ENCODE assay signal across 12 mouse cellular contexts in genomic region chr16:76365237-76365636, GRCm38 (mm10). TPM values are rescaled to one million over a fixed set of nuclear protein-coding genes. Genes with fewer than 3 reads are reported as not detected.
DNase-seq lines count a peak whose midpoint lies in the region; ATAC-seq and TF ChIP-seq lines count a peak whose summit lies in the region.
"Had no signal": no experiment of that assay in that cellular context is flagged by ENCODE, and none has a peak within 500 bp of the region (broad histone marks: within the 10 kb centered on the region; RNA-seq: fewer than 3 reads in every experiment).

No protein-coding gene starts in this region.

- peak; percentile 70 to 90 for DNase-seq in adrenal gland, adult (ENCODE audit: inconsistent age in 2 of 2, low spot score in 1 of 2)
- DNase-seq in adrenal gland, adult 18-20 months (ENCODE audit: low spot score in 2 of 2): no peak
- DNase-seq in kidney, postnatal 0 days (ENCODE audit: low spot score): no peak
- no peak for DNase-seq in kidney, adult 9 months
- no peak for DNase-seq in hindbrain, postnatal 0 days (ENCODE audit: low spot score)
- no peak for DNase-seq in urinary bladder, postnatal 10 days (ENCODE audit: low spot score)
- DNase-seq: cerebellum, adult 8-10 months; kidney, postnatal 36 days had no signal

- no peak overlapping the region for H3K27ac ChIP-seq in kidney, postnatal 0 days
- H3K27ac ChIP-seq in ES-Bruce4 (ENCODE audit: insufficient read depth, low read length): peak overlapping the region; percentile 88
- peak overlapping the region; percentile 22; the same call in 1 of the 2 replicates for H3K27ac ChIP-seq in hindbrain, postnatal 0 days
- H3K27ac ChIP-seq in kidney, embryonic 14.5 days (ENCODE audit: low read depth, low read length): no peak overlapping the region
- H3K27ac ChIP-seq: heart, embryonic 10.5 days; hindbrain, embryonic 15.5 days had no signal

- peak; percentile 75 for TF ChIP-seq EP300 in ES-Bruce4 (IDR thresholded peaks at IDR 0.05; ENCODE audit: insufficient read depth, low read depth, low read length)

- TF ChIP-seq POLR2A in ES-Bruce4 (IDR thresholded peaks at IDR 0.05; ENCODE audit: insufficient read depth, low read length): no peak

- H3K4me3 ChIP-seq in kidney, postnatal 0 days (replicated peaks; ENCODE audit: low read depth, low read length): no peak overlapping the region
- 0 out of 2 replicates have a peak overlapping the region, but pooled peaks have one; percentile 27 for H3K4me3 ChIP-seq in ES-Bruce4 (ENCODE audit: low read depth, low read length)
- no peak overlapping the region for H3K4me3 ChIP-seq in hindbrain, postnatal 0 days (ENCODE audit: low read length)
- H3K4me3 ChIP-seq in kidney, embryonic 14.5 days (ENCODE audit: low read length): no peak overlapping the region
- H3K4me3 ChIP-seq: heart, embryonic 10.5 days; hindbrain, embryonic 15.5 days had no signal

- no peak overlapping the region for H3K9ac ChIP-seq in kidney, postnatal 0 days (ENCODE audit: low read depth, low read length)
- no peak overlapping the region for H3K9ac ChIP-seq in ES-Bruce4 (ENCODE audit: low read depth, poor library complexity, severe bottlenecking)
- no peak overlapping the region for H3K9ac ChIP-seq in hindbrain, postnatal 0 days (replicated peaks; ENCODE audit: low read length)
- H3K9ac ChIP-seq in kidney, embryonic 14.5 days (ENCODE audit: low read depth, low read length): no peak overlapping the region
- H3K9ac ChIP-seq: hindbrain, embryonic 15.5 days had no signal

- no peaks in the 10 kb centered on the region for H3K9me3 ChIP-seq in kidney, postnatal 0 days (replicated peaks; ENCODE audit: low read length)
- no peaks in the 10 kb centered on the region for H3K9me3 ChIP-seq in ES-Bruce4 (replicated peaks; ENCODE audit: control insufficient read depth, insufficient read depth, low read length, poor library complexity, severe bottlenecking)
- no peaks in the 10 kb centered on the region for H3K9me3 ChIP-seq in hindbrain, postnatal 0 days (ENCODE audit: low read length)
- H3K9me3 ChIP-seq in kidney, embryonic 14.5 days (ENCODE audit: control insufficient read depth, low read length): no peaks in the 10 kb centered on the region
- H3K9me3 ChIP-seq: heart, embryonic 10.5 days; hindbrain, embryonic 15.5 days had no signal

- H3K27me3 ChIP-seq in kidney, postnatal 0 days (ENCODE audit: insufficient read depth, low read length): no peaks in the 10 kb centered on the region
- no peaks in the 10 kb centered on the region for H3K27me3 ChIP-seq in ES-Bruce4 (ENCODE audit: control insufficient read depth, insufficient read depth, low read length, poor library complexity, severe bottlenecking)
- no peaks in the 10 kb centered on the region for H3K27me3 ChIP-seq in hindbrain, postnatal 0 days (ENCODE audit: insufficient read depth, low read length)
- no peaks in the 10 kb centered on the region for H3K27me3 ChIP-seq in kidney, embryonic 14.5 days (ENCODE audit: control insufficient read depth, insufficient read depth, low read length)
- H3K27me3 ChIP-seq: hindbrain, embryonic 15.5 days had no signal

- no peak for TF ChIP-seq CTCF in kidney, postnatal 0 days (IDR thresholded peaks at IDR 0.05; ENCODE audit: low read depth)
- TF ChIP-seq CTCF in ES-Bruce4 (IDR thresholded peaks at IDR 0.05; ENCODE audit: low read depth, low read length): no peak
- TF ChIP-seq CTCF in hindbrain, postnatal 0 days (IDR thresholded peaks at IDR 0.05; ENCODE audit: low read depth): no peak

- no peaks in the 10 kb centered on the region; the same call in 1 of the 2 replicates for H3K36me3 ChIP-seq in kidney, postnatal 0 days (ENCODE audit: insufficient read depth, low read length)
- H3K36me3 ChIP-seq in ES-Bruce4 (ENCODE audit: control insufficient read depth, insufficient read depth, low read length, poor library complexity, severe bottlenecking): no peaks in the 10 kb centered on the region
- no peaks in the 10 kb centered on the region for H3K36me3 ChIP-seq in hindbrain, postnatal 0 days (ENCODE audit: insufficient read depth, low read length)
- no peaks in the 10 kb centered on the region for H3K36me3 ChIP-seq in kidney, embryonic 14.5 days (ENCODE audit: control insufficient read depth, insufficient read depth, low read length)
- H3K36me3 ChIP-seq: hindbrain, embryonic 15.5 days had no signal

- peaks cover 7% of the 10 kb centered on the region for H3K4me1 ChIP-seq in kidney, postnatal 0 days (replicated peaks; ENCODE audit: insufficient read depth, low read length)
- peaks cover 5% of the 10 kb centered on the region for H3K4me1 ChIP-seq in ES-Bruce4 (ENCODE audit: control insufficient read depth, insufficient read depth, low read length)
- H3K4me1 ChIP-seq in hindbrain, postnatal 0 days (ENCODE audit: insufficient read depth, low read length): no peaks in the 10 kb centered on the region
- H3K4me1 ChIP-seq in kidney, embryonic 14.5 days (ENCODE audit: control insufficient read depth, insufficient read depth, low read length): peaks cover 34% of the 10 kb centered on the region; the same call in 1 of the 2 replicates

- peak overlapping the region; percentile 17; the same call in 1 of the 2 replicates for H3K4me2 ChIP-seq in kidney, postnatal 0 days (ENCODE audit: low read length)
- H3K4me2 ChIP-seq in hindbrain, postnatal 0 days (ENCODE audit: low read depth, low read length): peak overlapping the region; percentile 3; the same call in 1 of the 2 replicates
- no peak overlapping the region for H3K4me2 ChIP-seq in kidney, embryonic 14.5 days (replicated peaks; ENCODE audit: low read depth, low read length)
- H3K4me2 ChIP-seq: hindbrain, embryonic 15.5 days had no signal

- WGBS in kidney, postnatal 0 days: 46% methylated on average over 10 of the region's 10 CpGs
- WGBS in hindbrain, postnatal 0 days: 77% methylated on average over 10 of the region's 10 CpGs
- WGBS in kidney, embryonic 14.5 days: 34% methylated on average over 10 of the region's 10 CpGs

- ATAC-seq in kidney, postnatal 0 days (replicated peaks; ENCODE audit: low FRiP score, low read depth): no peak
- ATAC-seq in hindbrain, postnatal 0 days: no peak
- ATAC-seq in kidney, embryonic 14.5 days (ENCODE audit: low FRiP score, low TSS enrichment): no peak

RNA-seq across cellular contexts. Expression of gene Nrip1, which starts 8.4 kb away (rescaled TPM):
- 10 to 100 TPM; 75.5 to 93.1 TPM for total RNA-seq in adrenal gland, adult 18-20 months (2021)
- 33.7 and 36.4 TPM in 2 replicates for polyA plus RNA-seq in kidney, postnatal 0 days (2015; fragmentation: Nextera tagmentation; extraction: Ambion mirVana)
- polyA plus RNA-seq in ES-Bruce4 (2011; ENCODE audit: insufficient read depth, insufficient read length, low read depth, missing spikeins): 15.3 TPM in 2 replicates
- total RNA-seq in hindbrain, postnatal 0 days (2014; rRNA removed): 26.5 and 29.3 TPM in 2 replicates
- 26.8 and 30.0 TPM in 2 replicates for polyA plus RNA-seq in hindbrain, postnatal 0 days (2015; fragmentation: Nextera tagmentation; extraction: Ambion mirVana)
- 36.9 and 56.8 TPM in 2 replicates for polyA plus RNA-seq in kidney, embryonic 14.5 days (2014; fragmentation: Nextera tagmentation; extraction: Ambion mirVana)

Comparison
In these comparisons a context has a peak if more than half of its experiments do, and no peak if none do; other contexts are left out.
1. DNase-seq: peak in adrenal gland, adult (2 of 2); none in adrenal gland, adult 18-20 months (0 of 2), kidney, postnatal 0 days (single experiment), kidney, adult 9 months (single experiment), hindbrain, postnatal 0 days (single experiment) and urinary bladder, postnatal 10 days (single experiment).
2. H3K27ac ChIP-seq: peak in ES-Bruce4 (single experiment) and hindbrain, postnatal 0 days (single experiment); none in kidney, postnatal 0 days (single experiment) and kidney, embryonic 14.5 days (single experiment).